Mouse (Mus musculus): Measurements from ENCODE around the gene Sap30bp.

GRCm38 (mm10) chr11:115939690-115940329 lies 6.7 kb downstream of the Sap30bp start:
- TF ChIP-seq CTCF (IDR thresholded peaks at IDR 0.05; ENCODE audit: borderline replicate concordance, extremely low read depth, insufficient read depth, insufficient read length) (peak; percentile 59; the same call in 1 of the 2 replicates), POLR2A (IDR thresholded peaks at IDR 0.05; ENCODE audit: borderline replicate concordance, extremely low read depth, insufficient read depth, insufficient read length, poor library complexity, severe bottlenecking) (no peak)
